Mouse (Mus musculus) hindbrain, embryonic 11.5 days (tissue): ENCODE measurements around the gene Sbno2. TPM values are rescaled to one million over a fixed set of nuclear protein-coding genes. Genes with fewer than 3 reads are reported as not detected.
"Not testable (repeated sequence)": the region's sequence is repeated elsewhere in the genome, so short reads cannot be mapped to it uniquely, and the experiment has no call there.

Experiments used
- ATAC-seq: fragments of 200-750 bp; cut with Nextera tagmentation; 2 replicates; pipeline ENCODE4 v1.8.0; 2017; ENCODE audit warnings: mild to moderate bottlenecking, moderate TSS enrichment, moderate library complexity; ENCODE audit not compliant: low FRiP score
- DNase-seq: peaks from one replicate; pipeline ENCODE4 v3.0.0-alpha.2; 2015; ENCODE audit warnings: low spot score
- H3K27ac ChIP-seq: fragments of 300-500 bp; sonication (generic); 2 replicates; pipeline ENCODE4 v1.5.1; 2014; ENCODE audit warnings: mild to moderate bottlenecking, low read depth, low read length
- H3K27me3 ChIP-seq: fragments of 300-500 bp; sonication (generic); 2 replicates; pipeline ENCODE4 v1.6.1; 2014; ENCODE audit warnings: mild to moderate bottlenecking, low read length, moderate library complexity, mixed read lengths; ENCODE audit not compliant: control insufficient read depth, insufficient read depth
- H3K36me3 ChIP-seq: fragments of 300-500 bp; sonication (generic); 2 replicates; pipeline ENCODE4 v1.6.1; 2014; ENCODE audit warnings: mild to moderate bottlenecking, low read length, moderate library complexity, mixed read lengths; ENCODE audit not compliant: control insufficient read depth, insufficient read depth
- H3K4me1 ChIP-seq: fragments of 300-500 bp; sonication (generic); replicated peaks from 2 replicates; pipeline ENCODE4 v1.6.1; 2014; ENCODE audit warnings: low read length, mixed read lengths; ENCODE audit not compliant: control insufficient read depth, insufficient read depth
- H3K4me2 ChIP-seq: fragments of 300-500 bp; sonication (generic); replicated peaks from 2 replicates; pipeline ENCODE4 v1.6.1; 2014; ENCODE audit warnings: mild to moderate bottlenecking, low read depth, low read length
- H3K4me3 ChIP-seq: fragments of 300-500 bp; sonication (generic); 2 replicates; pipeline ENCODE4 v1.5.1; 2014; ENCODE audit warnings: low read depth, low read length
- H3K9ac ChIP-seq: fragments of 300-500 bp; sonication (generic); 2 replicates; pipeline ENCODE4 v1.6.1; 2014; ENCODE audit warnings: low read depth, low read length
- H3K9me3 ChIP-seq: fragments of 300-500 bp; sonication (generic); 2 replicates; pipeline ENCODE4 v1.6.1; 2016; ENCODE audit warnings: low read length; ENCODE audit not compliant: control insufficient read depth
- WGBS: fragments of 180-500 bp; shearing (Covaris S2); extraction: QIAGEN DNeasy Blood & Tissue Kit; methylation state at CpG from one replicate; pipeline ENCODE4 v1.1.7; 2014; 5-methylcytosine and 5-hydroxymethylcytosine counted together
- polyA plus RNA-seq: library from polyadenylated mRNA; unstranded; fragments of >200 nt; fragmentation: Nextera tagmentation; extraction: Ambion mirVana; gene quantifications from 2 replicates; pipeline ENCODE4 v1.2.1, GENCODE M21; 2014

Gene Sbno2
- polyA plus RNA-seq, 1 experiment from 2014 or later, result 9.5 TPM

- no peaks in the 10 kb centered on the region for H3K36me3 ChIP-seq
- no peaks in the 10 kb centered on the region for H3K9me3 ChIP-seq
- no peak overlapping the region for H3K4me3 ChIP-seq
- 20% methylated on average over 6 of the region's 6 CpGs for WGBS
- H3K9ac ChIP-seq, result no peak overlapping the region
- no peak overlapping the region for H3K4me2 ChIP-seq
- ATAC-seq (no peak), DNase-seq (no peak)
- H3K4me1 ChIP-seq, result peaks cover 9% of the 10 kb centered on the region
- H3K27ac ChIP-seq, result no peak overlapping the region
- H3K27me3 ChIP-seq, result no peaks in the 10 kb centered on the region
Observed at GRCm38 (mm10) chr10:80050244-80050643, 55.1 kb downstream of the Sbno2 start.

- no peaks in the 10 kb centered on the region for H3K27me3 ChIP-seq
- H3K36me3 ChIP-seq, result no peaks in the 10 kb centered on the region
- no peak overlapping the region for H3K4me3 ChIP-seq
- ATAC-seq (no peak), DNase-seq (no peak)
- H3K4me1 ChIP-seq, result peaks cover 7% of the 10 kb centered on the region; the same call in 1 of the 2 replicates
- WGBS, result 64% methylated on average over 3 of the region's 3 CpGs
- no peak overlapping the region for H3K4me2 ChIP-seq
- peak overlapping the region; percentile 71 for H3K27ac ChIP-seq
- H3K9me3 ChIP-seq, result no peaks in the 10 kb centered on the region
- H3K9ac ChIP-seq, result no peak overlapping the region
Observed at GRCm38 (mm10) chr10:80048834-80049233, 56.5 kb downstream of the Sbno2 start.

DNA sequence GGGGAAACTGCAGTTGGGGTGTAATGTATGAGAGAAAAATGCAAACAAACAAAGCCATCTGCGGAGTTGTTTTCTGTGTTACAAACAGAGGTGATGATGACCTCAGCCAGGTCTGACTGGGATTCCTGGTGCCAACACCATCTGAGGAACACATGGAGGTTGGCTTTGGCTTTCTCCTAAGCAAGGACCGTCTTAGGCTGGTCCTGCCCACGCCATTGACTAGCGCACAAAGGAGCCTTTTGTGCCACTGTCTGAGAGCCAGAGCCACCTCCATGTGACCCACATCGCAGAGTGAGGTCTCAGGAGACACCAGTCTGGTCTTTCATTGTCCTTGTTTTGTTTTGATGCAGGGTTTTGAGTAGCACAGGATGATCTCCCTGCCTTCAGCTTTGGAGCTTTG lies 57.0 kb downstream of the Sbno2 start:
- Histone ChIP-seq H3K36me3 (no peaks in the 10 kb centered on the region), H3K4me2 (no peak overlapping the region), H3K9me3 (no peaks in the 10 kb centered on the region), H3K27me3 (no peaks in the 10 kb centered on the region), H3K27ac (peak overlapping the region; percentile 71), H3K4me1 (peaks cover 7% of the 10 kb centered on the region; the same call in 1 of the 2 replicates), H3K4me3 (no peak overlapping the region), H3K9ac (no peak overlapping the region)
- 8% methylated on average over 5 of the region's 5 CpGs for WGBS
- peak; percentile 58 for DNase-seq
- no peak; the same call in 1 of the 2 replicates for ATAC-seq

DNA sequence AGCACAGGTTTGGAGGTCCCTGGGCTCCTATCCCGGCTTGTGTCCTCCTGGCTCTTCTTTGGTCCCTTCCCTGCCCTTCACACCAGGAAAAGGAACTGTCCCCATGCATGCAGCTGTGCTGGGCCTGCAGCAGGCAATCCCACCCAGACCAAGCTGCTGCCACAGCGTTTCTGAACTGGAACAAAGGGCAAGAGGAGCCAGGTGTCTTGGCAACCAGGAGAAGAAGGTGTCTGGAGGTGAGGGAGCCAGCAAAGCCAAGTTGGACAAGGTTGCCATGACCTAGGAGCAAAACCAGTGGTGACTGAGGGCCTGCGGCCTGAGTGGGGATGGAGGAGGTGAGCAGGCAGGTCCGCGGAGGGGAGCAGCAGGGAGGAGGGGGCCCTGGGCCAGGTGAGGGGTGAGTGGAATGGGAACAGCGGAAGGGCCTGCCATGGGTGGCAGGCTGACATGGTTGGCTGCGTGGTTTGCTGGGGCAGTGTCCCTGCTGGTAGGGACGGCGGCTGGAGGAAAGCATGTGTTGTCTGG lies 58.3 kb downstream of the Sbno2 start, which contains the start of gene Gpx4:
Gpx4 (plus strand) TSS at position 126 of the 525 bp plus-strand sequence.
- Histone ChIP-seq H3K27me3 (no peaks in the 10 kb centered on the region), H3K27ac (peak within 1 kb of the TSS; percentile 71), H3K36me3 (no peaks in the 10 kb centered on the region), H3K4me1 (peaks cover 7% of the 10 kb centered on the region; the same call in 1 of the 2 replicates), H3K9ac (peak within 1 kb of the TSS; percentile 11; the same call in 1 of the 2 replicates), H3K9me3 (no peaks in the 10 kb centered on the region), H3K4me2 (no peak within 1 kb of the TSS), H3K4me3 (no peak within 1 kb of the TSS)
- DNase-seq (no peak), ATAC-seq (no peak)
- 47% methylated on average over 7 of the region's 9 CpGs for WGBS

DNA sequence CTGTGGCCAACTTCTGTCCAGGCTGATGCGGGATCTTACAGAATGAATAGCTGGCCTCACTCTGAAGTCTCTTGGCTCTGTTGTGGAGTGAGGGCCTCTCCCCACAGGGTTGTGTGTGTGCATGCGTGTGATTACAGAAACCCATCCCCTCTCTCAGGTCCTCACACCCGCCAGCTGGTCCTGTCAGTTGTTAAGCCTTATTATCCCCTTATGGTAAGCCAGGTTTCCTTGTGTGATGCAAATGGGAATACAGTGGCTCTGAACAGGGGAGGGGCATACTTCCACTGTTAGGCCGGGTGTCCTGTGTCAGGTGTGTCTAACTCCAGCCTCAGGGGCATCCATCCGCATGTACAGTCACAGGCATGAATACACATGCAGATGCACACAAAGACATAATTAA lies 59.6 kb downstream of the Sbno2 start:
- DNase-seq, result no peak
- H3K36me3 ChIP-seq, result no peaks in the 10 kb centered on the region
- H3K4me2 ChIP-seq, result no peak overlapping the region
- no peaks in the 10 kb centered on the region for H3K27me3 ChIP-seq
- H3K9me3 ChIP-seq, result no peaks in the 10 kb centered on the region
- WGBS, result 77% methylated on average over 5 of the region's 5 CpGs
- no peak overlapping the region for H3K4me3 ChIP-seq
- no peak overlapping the region for H3K27ac ChIP-seq
- H3K9ac ChIP-seq, result no peak overlapping the region
- ATAC-seq, result no peak
- peaks cover 7% of the 10 kb centered on the region; the same call in 1 of the 2 replicates for H3K4me1 ChIP-seq

DNA sequence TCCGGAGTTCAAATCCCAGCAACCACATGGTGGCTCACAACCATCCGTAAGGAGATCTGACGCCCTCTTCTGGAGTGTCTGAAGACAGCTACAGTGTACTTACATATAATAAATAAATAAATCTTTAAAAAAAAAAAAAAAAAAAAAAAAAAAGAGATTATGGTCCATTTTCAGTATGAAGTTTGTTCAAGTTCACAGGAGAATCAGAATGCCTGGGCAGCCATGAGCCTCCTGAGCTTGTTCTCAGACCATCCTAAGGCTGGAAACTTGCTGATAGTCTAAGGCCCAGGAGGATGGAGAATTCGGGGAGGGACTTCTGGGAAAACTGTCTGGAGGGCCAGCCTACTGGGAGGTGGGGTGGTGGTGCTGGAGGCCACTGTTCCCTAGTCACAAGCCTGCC lies 60.0 kb downstream of the Sbno2 start:
- ATAC-seq, H3K9ac ChIP-seq: not testable (repeated sequence)
- 78% methylated on average over 2 of the region's 4 CpGs for WGBS

GRCm38 (mm10) chr10:80044087-80044486 lies 61.3 kb downstream of the Sbno2 start:
- H3K27me3 ChIP-seq, result no peaks in the 10 kb centered on the region
- H3K4me1 ChIP-seq, result peaks cover 7% of the 10 kb centered on the region; the same call in 1 of the 2 replicates
- ATAC-seq, result no peak
- peak overlapping the region; percentile 79 for H3K27ac ChIP-seq
- H3K4me2 ChIP-seq, result no peak overlapping the region
- H3K4me3 ChIP-seq, result no peak overlapping the region
- H3K36me3 ChIP-seq, result no peaks in the 10 kb centered on the region
- no peaks in the 10 kb centered on the region for H3K9me3 ChIP-seq
- 17% methylated on average over 4 of the region's 4 CpGs for WGBS
- peak; percentile 55 for DNase-seq
- H3K9ac ChIP-seq, result no peak overlapping the region

More for the DNA sequence above, 60.0 kb downstream of the Sbno2 start:
- H3K4me2 ChIP-seq, H3K9me3 ChIP-seq, H3K27me3 ChIP-seq, DNase-seq, H3K4me3 ChIP-seq, H3K36me3 ChIP-seq, H3K27ac ChIP-seq, H3K4me1 ChIP-seq: not testable (repeated sequence)

GRCm38 (mm10) chr10:80041409-80042060 lies 63.8 kb downstream of the Sbno2 start:
- H3K36me3 ChIP-seq, DNase-seq, H3K4me2 ChIP-seq, H3K27ac ChIP-seq, H3K9me3 ChIP-seq, H3K4me3 ChIP-seq, H3K4me1 ChIP-seq, H3K9ac ChIP-seq, ATAC-seq, H3K27me3 ChIP-seq: not testable (repeated sequence)
- WGBS, result 89% methylated on average over 8 of the region's 8 CpGs

DNA sequence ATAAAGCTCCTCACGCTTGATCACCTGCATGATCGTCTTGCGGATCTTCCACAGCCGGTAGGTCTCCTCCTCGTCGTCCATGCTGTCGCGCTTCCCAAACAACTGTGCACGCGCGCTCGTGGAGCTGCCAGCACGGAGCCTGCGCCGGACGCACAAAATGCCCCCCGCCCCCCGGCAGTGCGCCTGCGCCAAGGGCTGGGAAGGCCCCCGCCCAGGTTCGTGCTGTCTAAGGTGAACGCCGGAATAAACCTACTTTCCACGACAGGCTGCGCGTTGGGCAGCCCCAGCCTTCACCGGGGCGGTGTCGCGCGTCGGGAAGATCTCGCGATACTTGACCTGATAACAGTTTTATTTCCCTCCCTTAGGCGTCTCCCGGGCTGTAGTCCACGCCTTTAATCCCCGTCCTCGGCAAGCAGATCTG lies 65.8 kb downstream of the Sbno2 start, which contains the start of gene Polr2e:
Polr2e (minus strand) TSS at position 237 of the 421 bp plus-strand sequence.
- Histone ChIP-seq H3K4me3 (peak within 1 kb of the TSS; percentile 84), H3K4me1 (peaks cover 6% of the 10 kb centered on the region), H3K36me3 (peaks cover 9% of the 10 kb centered on the region; the same call in 1 of the 2 replicates), H3K9me3 (no peaks in the 10 kb centered on the region), H3K4me2 (peak within 1 kb of the TSS; percentile 75), H3K27me3 (no peaks in the 10 kb centered on the region), H3K27ac (peak within 1 kb of the TSS; percentile 49; the same call in 1 of the 2 replicates), H3K9ac (peak within 1 kb of the TSS; percentile 82)
- DNase-seq (peak; percentile 98), ATAC-seq (peak; percentile 96)
- under 1% methylated on average over 40 of the region's 40 CpGs for WGBS
